Mouse (Mus musculus): ENCODE results near the gene Slc22a21. TPM values are rescaled to one million over a fixed set of nuclear protein-coding genes. Genes with fewer than 3 reads are reported as not detected.
A peak's percentile ranks its signal among the peaks of the same experiment; 100 is the strongest.
"Not testable (repeated sequence)": the region's sequence is repeated elsewhere in the genome, so short reads cannot be mapped to it uniquely, and the experiment has no call there.

Gene Slc22a21
- polyA plus RNA-seq, 1 experiment from 2014 or later: 5.8 TPM

GRCm38 (mm10) chr11:53958984-53959383 lies 21.1 kb downstream of the Slc22a21 start:
- Histone ChIP-seq H3K4me3 (ENCODE audit: low read depth, low read length) (no peak overlapping the region), H3K4me1 (ENCODE audit: insufficient read depth) (no peaks in the 10 kb centered on the region), H3K36me3 (ENCODE audit: insufficient read depth) (no peaks in the 10 kb centered on the region), H3K4me2 (no peak overlapping the region), H3K9ac (no peak overlapping the region), H3K9me3 (ENCODE audit: low read depth, low read length) (no peaks in the 10 kb centered on the region), H3K27ac (ENCODE audit: low read depth) (no peak overlapping the region), H3K27me3 (ENCODE audit: insufficient read depth, low read length) (no peaks in the 10 kb centered on the region)
- DNase-seq (peak; percentile 25), ATAC-seq (ENCODE audit: insufficient read depth) (no peak)
- TF ChIP-seq CTCF (IDR thresholded peaks at IDR 0.05; ENCODE audit: low read depth): peak; percentile 40
- 40% methylated on average over 3 of the region's 3 CpGs for WGBS

GRCm38 (mm10) chr11:53958176-53958575 lies 22.0 kb downstream of the Slc22a21 start:
- 38% methylated on average over 4 of the region's 4 CpGs for WGBS
- not testable (repeated sequence) for H3K9me3 ChIP-seq (ENCODE audit: low read depth, low read length); H3K27ac ChIP-seq (ENCODE audit: low read depth); H3K4me1 ChIP-seq (ENCODE audit: insufficient read depth); H3K36me3 ChIP-seq (ENCODE audit: insufficient read depth); H3K27me3 ChIP-seq (ENCODE audit: insufficient read depth, low read length); DNase-seq; H3K9ac ChIP-seq; H3K4me3 ChIP-seq (ENCODE audit: low read depth, low read length); H3K4me2 ChIP-seq; ATAC-seq (ENCODE audit: insufficient read depth)
- TF ChIP-seq CTCF (IDR thresholded peaks at IDR 0.05; ENCODE audit: low read depth): peak; percentile 34

- DNase-seq (no peak), ATAC-seq (ENCODE audit: insufficient read depth) (no peak)
- 58% methylated on average over 1 of the region's 1 CpGs for WGBS
- no peaks in the 10 kb centered on the region for H3K27me3 ChIP-seq (ENCODE audit: insufficient read depth, low read length)
- H3K4me1 ChIP-seq (ENCODE audit: insufficient read depth): no peaks in the 10 kb centered on the region
- H3K36me3 ChIP-seq (ENCODE audit: insufficient read depth): no peaks in the 10 kb centered on the region
- H3K9ac ChIP-seq: no peak overlapping the region
- H3K4me3 ChIP-seq (ENCODE audit: low read depth, low read length): no peak overlapping the region
- TF ChIP-seq CTCF (IDR thresholded peaks at IDR 0.05; ENCODE audit: low read depth): no peak
- no peak overlapping the region for H3K27ac ChIP-seq (ENCODE audit: low read depth)
- H3K9me3 ChIP-seq (ENCODE audit: low read depth, low read length): no peaks in the 10 kb centered on the region
- no peak overlapping the region for H3K4me2 ChIP-seq
These were observed 23.5 kb downstream of the Slc22a21 start for GRCm38 (mm10) chr11:53956636-53957035.

- no peak for DNase-seq
- WGBS: 89% methylated on average over 3 of the region's 3 CpGs
- H3K4me2 ChIP-seq: no peak overlapping the region
- no peaks in the 10 kb centered on the region for H3K36me3 ChIP-seq (ENCODE audit: insufficient read depth)
- TF ChIP-seq CTCF (IDR thresholded peaks at IDR 0.05; ENCODE audit: low read depth): no peak
- no peak for ATAC-seq (ENCODE audit: insufficient read depth)
- no peak overlapping the region for H3K27ac ChIP-seq (ENCODE audit: low read depth)
- no peaks in the 10 kb centered on the region for H3K9me3 ChIP-seq (ENCODE audit: low read depth, low read length)
- H3K9ac ChIP-seq: no peak overlapping the region
- H3K27me3 ChIP-seq (ENCODE audit: insufficient read depth, low read length): no peaks in the 10 kb centered on the region
- no peaks in the 10 kb centered on the region for H3K4me1 ChIP-seq (ENCODE audit: insufficient read depth)
- no peak overlapping the region for H3K4me3 ChIP-seq (ENCODE audit: low read depth, low read length)
These were observed 25.5 kb downstream of the Slc22a21 start for GRCm38 (mm10) chr11:53954653-53955052.

GRCm38 (mm10) chr11:53950133-53950532 lies 30.0 kb downstream of the Slc22a21 start:
- H3K4me3 ChIP-seq (ENCODE audit: low read depth, low read length); H3K4me2 ChIP-seq; H3K36me3 ChIP-seq (ENCODE audit: insufficient read depth); H3K9ac ChIP-seq; H3K9me3 ChIP-seq (ENCODE audit: low read depth, low read length); H3K27me3 ChIP-seq (ENCODE audit: insufficient read depth, low read length); H3K27ac ChIP-seq (ENCODE audit: low read depth); ATAC-seq (ENCODE audit: insufficient read depth); H3K4me1 ChIP-seq (ENCODE audit: insufficient read depth): not testable (repeated sequence)
- peak; percentile 9 for DNase-seq
- WGBS: no CpG with 5 or more reads among the region's 3 CpGs

GRCm38 (mm10) chr11:53931944-53932318 lies 48.2 kb downstream of the Slc22a21 start:
- H3K4me3 ChIP-seq (ENCODE audit: low read depth, low read length); H3K27ac ChIP-seq (ENCODE audit: low read depth); H3K4me2 ChIP-seq; ATAC-seq (ENCODE audit: insufficient read depth); H3K9ac ChIP-seq; H3K27me3 ChIP-seq (ENCODE audit: insufficient read depth, low read length); H3K9me3 ChIP-seq (ENCODE audit: low read depth, low read length); H3K4me1 ChIP-seq (ENCODE audit: insufficient read depth); DNase-seq; H3K36me3 ChIP-seq (ENCODE audit: insufficient read depth): not testable (repeated sequence)
- WGBS: 42% methylated on average over 3 of the region's 4 CpGs

- no peaks in the 10 kb centered on the region for H3K9me3 ChIP-seq (ENCODE audit: low read depth, low read length)
- no peaks in the 10 kb centered on the region for H3K36me3 ChIP-seq (ENCODE audit: insufficient read depth)
- H3K27me3 ChIP-seq (ENCODE audit: insufficient read depth, low read length): no peaks in the 10 kb centered on the region
- DNase-seq: peak; percentile 80
- no peak overlapping the region for H3K9ac ChIP-seq
- no peak overlapping the region for H3K27ac ChIP-seq (ENCODE audit: low read depth)
- peak; percentile 77 for TF ChIP-seq CTCF (IDR thresholded peaks at IDR 0.05; ENCODE audit: low read depth)
- peak; percentile 47 for ATAC-seq (ENCODE audit: insufficient read depth)
- WGBS: 25% methylated on average over 17 of the region's 17 CpGs
- no peak overlapping the region for H3K4me2 ChIP-seq
- H3K4me1 ChIP-seq (ENCODE audit: insufficient read depth): no peaks in the 10 kb centered on the region
- H3K4me3 ChIP-seq (ENCODE audit: low read depth, low read length): no peak overlapping the region
These were observed 48.8 kb downstream of the Slc22a21 start for GRCm38 (mm10) chr11:53931091-53931943.
